Mouse (Mus musculus) ovary, adult 2 months (tissue): ENCODE measurements around the gene 1700123K08Rik. TPM values are rescaled to one million over a fixed set of nuclear protein-coding genes. Genes with fewer than 3 reads are reported as not detected.

Experiments
- polyA plus RNA-seq: library from polyadenylated mRNA; depleted of rRNA; stranded (reverse); fragments of >200 nt; gene quantifications from 2 replicates; pipeline ENCODE4 v1.2.3, GENCODE M21; 2012; rRNA removed

The 1700123K08Rik gene
- polyA plus RNA-seq, result not detected in 2 replicates

GRCm38 (mm10) chr5:138564612-138565011, at the start of gene 1700123K08Rik:
Gene 1700123K08Rik (minus strand): TSS chr5:138564712.

Other genes starting within 250 kb of the 1700123K08Rik start
- gene Pvrig, start 222.8 kb downstream of the 1700123K08Rik start, polyA plus RNA-seq, result 0.19 and 0.22 TPM in 2 replicates
- gene Zfp157, start 123.2 kb downstream of the 1700123K08Rik start, polyA plus RNA-seq, result 5.4 and 7.7 TPM in 2 replicates
- gene Zfp68, start 55.0 kb upstream of the 1700123K08Rik start, polyA plus RNA-seq, result 6.1 and 7.4 TPM in 2 replicates
- 2.7 and 3.9 TPM in 2 replicates for gene A430033K04Rik, start 58.1 kb upstream of the 1700123K08Rik start, polyA plus RNA-seq
- gene Fam20c, start 189.8 kb upstream of the 1700123K08Rik start, polyA plus RNA-seq, result 100 and 113 TPM in 2 replicates